Mouse (Mus musculus) cerebellum, adult 2 months (tissue): Measurements from ENCODE around the gene Sidt1.

ENCODE experiments used
- CTCF ChIP-seq: fragments of 200-500 bp; IDR thresholded peaks from 2 replicates; pipeline ENCODE4 v1.5.1; 2011; ENCODE audit warnings: low read depth, mild to moderate bottlenecking, control low read depth, low read length, moderate library complexity, borderline replicate concordance; ENCODE audit not compliant: insufficient read depth
- POLR2A ChIP-seq: fragments of 200-500 bp; IDR thresholded peaks from 2 replicates; pipeline ENCODE4 v1.6.1; 2011; ENCODE audit warnings: low read length, control low read depth, borderline replicate concordance; ENCODE audit not compliant: insufficient read depth

DNA sequence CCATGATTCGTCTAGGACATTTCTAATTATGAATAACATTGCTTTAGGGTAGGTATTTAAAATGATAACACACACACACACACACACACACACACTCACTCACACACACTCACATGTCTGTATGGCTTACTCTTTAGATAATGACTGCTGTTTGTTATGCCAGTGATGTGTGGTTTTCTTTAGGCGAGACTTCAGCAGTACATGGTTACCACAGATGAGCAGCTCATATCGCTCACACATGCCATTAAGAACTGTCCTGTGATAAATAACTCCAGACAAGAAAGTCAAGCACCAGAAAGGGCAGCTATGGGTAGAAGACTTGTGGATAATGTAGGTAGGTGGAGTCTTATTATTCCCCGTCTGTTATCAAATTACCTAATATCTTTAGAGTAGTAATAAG is 42.5 kb upstream of the Sidt1 start:
- TF ChIP-seq POLR2A (no peak), CTCF (no peak)
